Mouse (Mus musculus): ENCODE results near the gene Psmd12. TPM values are rescaled to one million over a fixed set of nuclear protein-coding genes. Genes with fewer than 3 reads are reported as not detected.

The Psmd12 gene
- total RNA-seq, 4 experiments from 2014 or later: 64.0 to 75.5 (median 73.6) TPM

Other genes starting within 250 kb of the Psmd12 start
- 10 to 100 TPM; 47.1 to 53.0 (median 51.0) TPM for gene Pitpnc1, start 8.8 kb upstream of the Psmd12 start, total RNA-seq (2022)
- 10 to 100 TPM; 37.2 to 47.1 (median 43.4) TPM for gene Helz, start 68.4 kb downstream of the Psmd12 start, total RNA-seq (2022)
- gene Cacng1, start 237.0 kb downstream of the Psmd12 start, total RNA-seq (2022): not detected